8 mouse cellular contexts compared by ENCODE assay signal in genomic region chr19:10184096-10184495, GRCm38 (mm10). TPM values are rescaled to one million over a fixed set of nuclear protein-coding genes. Genes with fewer than 3 reads are reported as not detected.
DNase-seq lines count a peak whose midpoint lies in the region; ATAC-seq lines count a peak whose summit lies in the region.

No protein-coding gene starts in this region.

- H3K9ac ChIP-seq in heart, embryonic 16.5 days (ENCODE audit: low read length): peak overlapping the region; percentile 93

- DNase-seq in heart, adult 18-20 months: no peak
- DNase-seq in NIH3T3 (ENCODE audit: low read depth): peak; percentile 93
- DNase-seq in forebrain, embryonic 10.5 days (ENCODE audit: extremely low spot score, low spot score): peak; percentile 49
- peak; percentile 40 to 51 for DNase-seq in kidney, postnatal 36 days
- peak; percentile 49 for DNase-seq in mesoderm, embryonic 11.5 days (ENCODE audit: low read depth, low spot score)
- DNase-seq in thymus, postnatal 36 days: no peak
- no peak for DNase-seq in gastrocnemius, adult 8-10 months (ENCODE audit: low spot score in 2 of 2)

- H3K27ac ChIP-seq in heart, embryonic 16.5 days (ENCODE audit: low read length): peak overlapping the region; percentile 90
- H3K27ac ChIP-seq in forebrain, embryonic 10.5 days: peak overlapping the region; percentile 99

- ATAC-seq in heart, embryonic 16.5 days (replicated peaks; ENCODE audit: extremely low read depth, insufficient read depth, low FRiP score): no peak

- H3K27me3 ChIP-seq in heart, embryonic 16.5 days (ENCODE audit: control insufficient read depth, insufficient read depth, low read length): no peaks in the 10 kb centered on the region
- no peaks in the 10 kb centered on the region for H3K27me3 ChIP-seq in forebrain, embryonic 10.5 days (ENCODE audit: poor library complexity, severe bottlenecking)

- H3K4me2 ChIP-seq in heart, embryonic 16.5 days (ENCODE audit: low read depth, low read length): peak overlapping the region; percentile 87

- WGBS in heart, embryonic 16.5 days: 24% methylated on average over 12 of the region's 12 CpGs
- WGBS in forebrain, embryonic 10.5 days: 15% methylated on average over 12 of the region's 12 CpGs

- peaks cover 28% of the 10 kb centered on the region for H3K4me1 ChIP-seq in heart, embryonic 16.5 days (ENCODE audit: control insufficient read depth, insufficient read depth, low read length)
- peaks cover 42% of the 10 kb centered on the region for H3K4me1 ChIP-seq in forebrain, embryonic 10.5 days

- no peaks in the 10 kb centered on the region for H3K9me3 ChIP-seq in heart, embryonic 16.5 days (replicated peaks; ENCODE audit: control insufficient read depth, low read length)
- no peaks in the 10 kb centered on the region for H3K9me3 ChIP-seq in forebrain, embryonic 10.5 days

- peaks cover 27% of the 10 kb centered on the region for H3K36me3 ChIP-seq in heart, embryonic 16.5 days (ENCODE audit: control insufficient read depth, insufficient read depth)
- peaks cover 48% of the 10 kb centered on the region for H3K36me3 ChIP-seq in forebrain, embryonic 10.5 days (replicated peaks)

- peak overlapping the region; percentile 81 for H3K4me3 ChIP-seq in heart, embryonic 16.5 days (ENCODE audit: low read length)
- H3K4me3 ChIP-seq in forebrain, embryonic 10.5 days: peak overlapping the region; percentile 97

RNA-seq across cellular contexts. Expression of gene Fads1, which starts 1.4 kb away (rescaled TPM):
- 39.8 and 44.7 TPM in 2 replicates for polyA plus RNA-seq in heart, embryonic 16.5 days (2015; fragmentation: Nextera tagmentation; extraction: Ambion mirVana)
- 10 to 100 TPM; 23.6 to 26.1 TPM for total RNA-seq in heart, adult 18-20 months (2021)
- polyA plus RNA-seq in forebrain, embryonic 10.5 days (2016; fragmentation: Nextera tagmentation; extraction: Ambion mirVana): 171 and 180 TPM in 2 replicates
- total RNA-seq in gastrocnemius, adult 8-10 months (2022): 1 to 10 TPM; 2.5 to 6.0 (median 4.2) TPM

RNA-seq across cellular contexts. Expression of gene Tmem258, which starts 19.7 kb away (rescaled TPM):
- polyA plus RNA-seq in heart, embryonic 16.5 days (2015; fragmentation: Nextera tagmentation; extraction: Ambion mirVana): 323 and 360 TPM in 2 replicates
- 100 to 1,000 TPM; 138 to 161 TPM for total RNA-seq in heart, adult 18-20 months (2021)
- 362 and 373 TPM in 2 replicates for polyA plus RNA-seq in forebrain, embryonic 10.5 days (2016; fragmentation: Nextera tagmentation; extraction: Ambion mirVana)
- total RNA-seq in gastrocnemius, adult 8-10 months (2022): 10 to 100 TPM; 74.3 to 86.5 (median 83.2) TPM

RNA-seq across cellular contexts. Expression of gene Fen1, which starts 19.9 kb away (rescaled TPM):
- 51.6 and 54.9 TPM in 2 replicates for polyA plus RNA-seq in heart, embryonic 16.5 days (2015; fragmentation: Nextera tagmentation; extraction: Ambion mirVana)
- total RNA-seq in heart, adult 18-20 months (2021): 1 to 10 TPM; 4.7 to 5.2 TPM
- polyA plus RNA-seq in forebrain, embryonic 10.5 days (2016; fragmentation: Nextera tagmentation; extraction: Ambion mirVana): 215 and 218 TPM in 2 replicates
- total RNA-seq in gastrocnemius, adult 8-10 months (2022): 1 to 10 TPM; 4.2 to 5.4 (median 4.7) TPM

RNA-seq across cellular contexts. Expression of gene Myrf, which starts 56.5 kb away (rescaled TPM):
- 4.2 TPM in 2 replicates for polyA plus RNA-seq in heart, embryonic 16.5 days (2015; fragmentation: Nextera tagmentation; extraction: Ambion mirVana)
- 1 to 10 TPM; 4.2 to 6.2 TPM for total RNA-seq in heart, adult 18-20 months (2021)
- 2.1 and 2.9 TPM in 2 replicates for polyA plus RNA-seq in forebrain, embryonic 10.5 days (2016; fragmentation: Nextera tagmentation; extraction: Ambion mirVana)
- total RNA-seq in gastrocnemius, adult 8-10 months (2022): not detected

Comparison
In these comparisons a context has a peak if more than half of its experiments do, and no peak if none do; other contexts are left out.
1. DNase-seq: peak in NIH3T3 (single experiment), forebrain, embryonic 10.5 days (single experiment), kidney, postnatal 36 days (2 of 2) and mesoderm, embryonic 11.5 days (single experiment); none in heart, adult 18-20 months (0 of 2), thymus, postnatal 36 days (0 of 2) and gastrocnemius, adult 8-10 months (0 of 2).